Mouse (Mus musculus) megakaryocyte, embryonic 14.5 days (primary cell): ENCODE measurements around the gene Rpl31.

Source experiments
- FLI1 ChIP-seq: IDR thresholded peaks from 2 replicates; pipeline ENCODE4 v1.6.1; 2012; ENCODE audit warnings: low read length, inconsistent platforms, mixed read lengths
- GATA1 ChIP-seq: IDR thresholded peaks from 3 replicates; pipeline ENCODE4 v1.6.1; 2012; ENCODE audit warnings: mixed read lengths, low read length, inconsistent platforms, borderline replicate concordance

DNA sequence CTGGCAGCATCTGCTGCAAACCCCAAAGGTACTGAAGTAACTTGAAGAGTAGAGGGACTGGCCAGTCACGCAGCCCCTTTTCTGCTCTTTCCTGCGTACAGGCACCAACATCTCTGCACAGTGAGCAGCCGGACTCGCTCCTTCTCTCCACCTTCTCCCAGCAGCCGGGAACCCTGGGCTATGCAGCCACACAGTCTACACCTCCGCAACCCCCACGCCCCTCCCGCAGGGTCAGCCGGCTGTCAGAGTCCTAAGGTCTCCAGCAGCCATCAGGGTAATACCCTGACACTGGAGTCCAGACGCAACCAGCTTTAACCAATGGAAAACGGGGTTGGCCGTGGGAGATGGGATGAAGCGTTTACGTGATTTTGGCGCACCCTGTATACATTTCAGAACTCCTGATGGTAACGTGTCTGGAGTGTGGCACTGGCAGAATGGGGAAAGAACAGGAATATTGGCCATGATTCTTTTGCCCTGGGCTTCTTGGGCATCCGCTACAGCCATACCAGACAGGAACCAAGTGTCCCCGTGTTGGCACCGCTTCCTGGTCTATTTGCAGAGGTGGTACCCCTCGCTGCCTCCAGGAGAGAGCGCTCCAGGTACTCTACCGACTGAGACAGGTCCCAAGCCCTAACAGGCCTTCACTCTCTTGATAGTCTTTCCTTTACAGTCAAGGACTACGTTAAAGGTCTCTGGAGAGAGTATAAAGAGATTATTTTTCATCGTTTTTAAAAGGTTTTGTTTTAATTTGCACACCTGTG, 5.7 kb upstream of the Rpl31 start:
- TF ChIP-seq GATA1, result no peak
- no peak for TF ChIP-seq FLI1
